Mouse (Mus musculus) mouse trophoblast stem cell (cell line): ENCODE measurements around the gene Runx3.
"Not testable (repeated sequence)": the region's sequence is repeated elsewhere in the genome, so short reads cannot be mapped to it uniquely, and the experiment has no call there.

Experiments
- in situ Hi-C, 2 experiments: fragments of 300-500 bp; cut with MseI, MboI; formaldehyde crosslinking; loops; 2 replicates in 1 of 2; 3 replicates in 1 of 2; pipeline ENCODE4 v1.15.1; 2025

Gene Runx3

GRCm38 (mm10) chr4:135169501-135169900 lies 49.0 kb downstream of the Runx3 start:
- in situ Hi-C loops = no loop called here

DNA sequence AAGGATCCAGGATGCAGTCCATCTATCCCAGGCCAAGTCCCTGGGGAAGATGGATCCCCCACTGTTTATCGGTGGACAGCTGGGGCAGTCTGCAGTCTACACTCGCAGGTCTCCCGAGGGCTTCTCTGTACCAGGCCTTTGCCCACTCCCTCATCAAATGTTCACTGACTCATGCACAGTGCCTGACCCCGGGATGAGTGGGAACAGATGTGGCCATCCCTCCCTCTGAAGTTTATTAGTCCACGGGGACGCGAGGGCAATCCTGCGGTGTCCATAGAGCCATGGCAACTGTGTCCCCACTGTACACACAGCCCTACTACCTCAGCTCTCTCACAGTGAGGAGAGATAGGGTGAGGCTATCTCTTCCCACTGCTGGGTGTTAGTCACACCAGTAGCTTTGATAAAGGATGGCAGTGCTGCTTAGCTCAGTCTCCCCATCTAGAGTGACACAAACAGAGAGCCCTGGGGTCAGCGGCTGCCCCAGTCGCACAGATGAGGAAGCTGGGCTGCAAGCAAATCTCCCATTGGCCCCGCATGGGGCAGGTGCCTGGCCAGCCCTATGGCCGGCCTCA lies 50.9 kb downstream of the Runx3 start:
- in situ Hi-C loops = no loop called here

DNA sequence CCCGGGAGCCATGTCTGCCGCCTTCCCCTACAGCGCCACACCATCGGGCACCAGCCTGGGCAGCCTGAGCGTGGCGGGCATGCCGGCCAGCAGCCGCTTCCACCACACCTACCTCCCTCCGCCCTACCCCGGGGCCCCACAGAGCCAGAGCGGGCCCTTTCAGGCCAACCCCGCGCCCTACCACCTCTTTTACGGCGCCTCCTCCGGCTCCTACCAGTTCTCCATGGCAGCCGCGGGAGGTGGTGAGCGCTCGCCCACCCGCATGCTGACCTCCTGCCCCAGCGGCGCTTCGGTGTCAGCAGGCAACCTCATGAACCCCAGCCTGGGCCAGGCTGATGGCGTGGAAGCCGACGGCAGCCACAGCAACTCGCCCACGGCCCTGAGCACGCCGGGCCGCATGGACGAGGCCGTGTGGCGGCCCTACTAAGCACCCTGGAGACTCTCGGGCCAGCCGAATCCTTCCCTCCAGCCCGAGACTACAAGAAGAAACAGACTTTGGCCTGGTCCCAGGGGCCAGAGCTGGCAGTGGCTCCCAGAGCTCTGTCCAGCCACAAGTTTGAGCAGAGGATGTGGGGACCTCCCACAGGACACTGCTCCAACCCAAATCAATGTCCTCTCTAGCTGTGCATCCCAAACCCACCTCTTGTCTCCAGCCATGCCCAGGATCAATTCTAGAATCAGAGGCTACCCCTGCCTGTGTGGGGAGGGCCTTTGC lies 55.1 kb downstream of the Runx3 start:
- in situ Hi-C loops = no loop called here

DNA sequence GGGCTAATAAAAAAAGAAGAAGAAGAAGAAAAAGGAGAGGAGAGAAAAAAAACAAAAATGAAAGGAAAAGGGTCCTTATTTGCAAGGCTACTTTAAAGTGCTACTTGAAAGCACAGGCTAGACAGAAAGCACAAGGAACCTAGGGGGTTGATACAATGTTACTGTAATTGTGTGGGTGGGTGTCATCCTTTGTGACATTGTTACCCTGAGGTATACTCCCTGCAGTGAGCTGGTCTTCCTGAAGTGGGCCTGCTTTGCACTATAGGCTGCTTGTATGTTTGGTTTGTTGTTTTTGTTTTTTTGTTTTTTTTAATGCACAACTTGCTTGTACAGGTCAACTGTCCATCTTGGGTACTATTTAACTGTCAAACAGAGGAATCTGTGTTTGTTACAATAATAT lies 57.1 kb downstream of the Runx3 start:
- in situ Hi-C loops = no loop called here

DNA sequence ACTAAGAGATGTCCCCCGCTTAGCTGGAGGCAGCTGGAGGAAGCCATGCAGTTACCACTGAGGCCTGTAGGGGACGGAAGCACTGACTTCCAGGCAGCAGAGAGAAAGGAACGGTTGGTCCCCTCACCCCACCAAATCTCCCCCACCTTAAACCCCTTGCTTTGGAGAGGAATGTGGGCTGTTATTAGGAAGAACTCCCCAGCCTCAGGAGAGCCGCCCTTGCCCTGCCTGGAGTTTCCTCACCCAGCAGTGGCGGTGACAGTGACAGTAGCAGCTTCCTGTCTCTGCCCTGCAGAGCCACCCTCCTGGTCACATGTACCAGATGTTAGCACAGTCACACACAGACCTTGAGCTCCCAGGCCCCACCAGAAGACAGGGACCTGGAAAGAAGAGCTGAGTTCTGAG lies 58.6 kb downstream of the Runx3 start:
- in situ Hi-C loops = no loop called here

DNA sequence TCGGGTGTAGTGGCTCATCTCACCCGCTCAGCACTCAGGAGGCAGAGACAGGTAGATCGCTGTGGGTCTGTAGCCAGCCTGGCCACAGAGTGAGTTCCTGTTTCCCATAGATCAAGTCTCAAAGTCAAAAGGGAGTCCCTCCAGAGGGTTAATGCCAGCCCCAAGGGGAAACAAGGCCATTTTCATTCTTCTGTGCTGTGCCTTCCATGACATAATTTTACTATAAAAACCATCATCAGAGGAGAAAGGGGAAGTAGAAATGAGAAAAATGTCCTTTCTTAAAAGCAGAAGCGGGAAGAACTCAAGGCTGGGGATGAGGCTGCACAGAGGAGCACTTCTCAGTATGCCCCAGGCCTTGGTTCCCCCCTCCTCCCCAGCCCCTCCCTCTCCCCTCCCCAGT lies 61.4 kb downstream of the Runx3 start:
- in situ Hi-C loops = no loop called here

DNA sequence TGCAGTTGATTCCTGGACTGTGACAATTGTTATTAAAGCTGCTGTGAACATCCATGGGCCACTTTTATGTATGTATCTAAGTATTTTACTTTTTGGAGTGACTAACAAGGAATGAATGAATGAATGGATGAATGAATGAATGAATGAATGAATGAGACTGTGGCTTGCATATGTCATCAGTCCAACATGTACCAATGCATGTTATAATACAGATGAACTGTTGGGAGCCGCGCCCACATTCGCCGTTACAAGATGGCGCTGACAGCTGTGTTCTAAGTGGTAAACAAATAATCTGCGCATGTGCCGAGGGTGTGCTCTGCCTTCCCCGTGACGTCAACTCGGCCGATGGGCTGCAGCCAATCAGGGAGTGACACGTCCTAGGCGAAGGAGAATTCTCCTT lies 63.8 kb downstream of the Runx3 start:
- in situ Hi-C loops = not testable (repeated sequence)

DNA sequence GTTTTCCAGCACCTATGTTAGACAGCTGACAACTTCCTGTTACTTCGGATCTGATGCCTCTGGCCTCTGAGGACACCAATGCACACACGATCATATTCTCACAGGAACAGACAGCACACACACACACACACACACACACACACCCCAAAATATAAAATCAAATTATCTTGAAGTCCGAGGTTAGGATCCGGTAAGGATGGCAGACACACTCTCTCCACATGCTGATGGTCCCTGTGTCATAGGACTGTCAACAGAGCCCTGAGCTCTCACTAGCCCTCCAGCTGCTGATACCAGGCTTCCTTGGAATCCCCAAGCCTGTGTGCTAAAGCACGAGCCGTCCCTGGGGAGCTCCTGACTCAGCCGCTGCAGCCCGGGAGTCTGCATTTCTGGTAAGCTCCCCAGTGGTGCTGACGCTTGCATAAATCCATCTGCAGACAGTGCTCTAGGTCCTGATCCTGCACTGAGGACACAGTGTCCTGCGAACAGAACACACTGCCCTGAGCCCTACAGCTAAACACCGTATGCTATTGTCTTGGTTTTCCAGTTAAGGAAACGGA lies 69.1 kb downstream of the Runx3 start:
- in situ Hi-C loops = no loop called here

DNA sequence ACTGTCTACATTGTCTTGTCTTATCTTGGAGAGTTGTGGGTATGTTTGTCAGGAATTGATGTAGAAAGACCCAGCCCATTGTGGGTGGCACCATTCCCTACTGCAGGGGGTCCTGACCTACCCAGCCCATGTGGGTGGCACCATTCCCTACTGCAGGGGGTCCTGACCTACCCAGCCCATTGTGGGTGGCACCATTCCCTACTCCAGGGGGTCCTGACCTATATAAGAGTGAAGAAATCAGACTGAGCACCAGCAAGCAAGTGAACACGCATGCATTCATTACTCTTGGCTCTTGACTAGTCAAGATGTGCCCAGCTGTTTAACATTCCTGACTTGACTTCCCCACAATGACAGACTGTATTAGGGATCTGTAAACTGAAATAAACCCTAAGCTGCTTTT lies 69.9 kb downstream of the Runx3 start:
- in situ Hi-C loops = no loop called here

GRCm38 (mm10) chr4:135191185-135191584 lies 70.7 kb downstream of the Runx3 start:
- in situ Hi-C loops = no loop called here

GRCm38 (mm10) chr4:135191604-135192003 lies 71.2 kb downstream of the Runx3 start:
- in situ Hi-C loops = no loop called here

DNA sequence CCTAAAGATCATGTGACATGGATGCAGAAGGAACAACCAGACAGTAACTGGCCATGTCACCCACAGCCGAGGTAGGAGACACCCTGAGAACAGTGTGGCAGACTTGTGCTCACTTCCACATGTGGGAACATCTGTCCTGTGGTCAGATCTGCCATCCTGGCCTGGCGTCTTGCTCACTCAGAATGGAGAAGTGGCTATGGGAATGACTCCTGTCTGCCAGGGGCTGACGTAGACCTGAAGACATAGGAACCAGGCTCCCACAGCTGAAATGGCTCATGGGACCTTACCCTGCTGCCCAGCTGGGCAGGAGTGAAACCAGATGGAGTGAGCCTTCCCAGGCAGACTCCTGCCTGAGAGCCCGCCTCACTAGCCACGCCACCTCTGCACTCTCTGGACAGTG lies 72.4 kb downstream of the Runx3 start:
- in situ Hi-C loops = no loop called here

- in situ Hi-C loops = no loop called here
Measured at GRCm38 (mm10) chr4:135197857-135198256, 77.4 kb downstream of the Runx3 start.

DNA sequence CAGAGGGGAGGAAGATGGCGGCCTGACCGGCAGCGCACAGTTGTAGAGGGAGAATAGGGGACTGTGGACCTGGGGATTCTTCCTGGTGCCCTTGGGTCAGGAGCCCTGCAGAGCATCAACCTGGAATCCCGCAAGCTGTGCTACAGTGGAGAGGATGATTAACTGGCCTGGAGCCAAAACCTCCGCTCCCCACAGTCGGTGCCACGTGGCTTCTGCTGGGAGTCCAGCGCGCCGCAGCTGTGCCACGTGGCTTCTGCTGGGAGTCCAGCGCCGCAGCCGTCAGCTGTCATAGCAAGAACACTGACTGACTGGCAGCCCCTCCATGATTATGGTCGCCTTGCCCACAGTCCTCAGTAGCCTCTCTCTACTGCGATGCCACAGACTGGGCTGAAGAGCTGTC lies 81.3 kb downstream of the Runx3 start:
- in situ Hi-C loops = no loop called here

DNA sequence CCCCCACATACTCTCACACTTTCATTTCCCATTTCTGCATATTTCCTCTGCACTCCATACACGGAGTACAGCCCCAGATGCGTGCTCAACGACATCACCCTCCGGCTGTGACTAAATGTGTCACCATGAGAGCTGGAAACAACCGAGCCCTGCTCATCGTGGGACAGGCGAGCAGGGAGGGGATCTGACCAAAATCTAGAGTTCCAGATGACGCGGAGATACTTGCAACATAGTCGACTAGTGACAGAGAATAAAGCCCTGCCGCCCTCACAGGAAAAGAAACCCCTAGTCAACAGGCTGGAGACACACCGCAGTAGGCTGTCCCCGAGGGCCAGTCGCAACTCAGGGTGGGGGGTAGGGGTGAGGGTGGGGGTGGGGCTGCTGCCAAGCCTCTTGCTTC lies 82.8 kb downstream of the Runx3 start:
- in situ Hi-C loops = no loop called here

GRCm38 (mm10) chr4:135203806-135204560 lies 83.5 kb downstream of the Runx3 start:
- in situ Hi-C loops = no loop called here

DNA sequence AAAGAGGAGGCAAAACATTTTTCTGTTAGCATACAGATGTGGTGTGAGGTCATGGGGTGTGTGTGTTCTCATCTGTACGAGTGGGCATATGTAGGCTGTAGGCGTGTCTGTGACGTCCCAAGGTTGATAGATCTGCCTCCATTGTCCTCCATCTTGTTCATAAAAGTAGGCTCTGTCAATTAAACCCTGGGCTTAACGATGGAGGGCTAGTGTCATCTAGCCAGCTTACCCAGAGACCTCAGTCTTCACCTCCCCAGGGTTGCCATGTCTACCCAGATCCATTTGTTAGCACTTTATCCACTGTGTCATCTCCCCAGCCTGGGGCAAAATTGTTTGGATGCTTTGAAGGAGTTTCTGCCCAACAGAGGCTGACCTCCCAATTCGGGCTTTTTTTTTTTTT lies 84.2 kb downstream of the Runx3 start:
- in situ Hi-C loops = no loop called here

DNA sequence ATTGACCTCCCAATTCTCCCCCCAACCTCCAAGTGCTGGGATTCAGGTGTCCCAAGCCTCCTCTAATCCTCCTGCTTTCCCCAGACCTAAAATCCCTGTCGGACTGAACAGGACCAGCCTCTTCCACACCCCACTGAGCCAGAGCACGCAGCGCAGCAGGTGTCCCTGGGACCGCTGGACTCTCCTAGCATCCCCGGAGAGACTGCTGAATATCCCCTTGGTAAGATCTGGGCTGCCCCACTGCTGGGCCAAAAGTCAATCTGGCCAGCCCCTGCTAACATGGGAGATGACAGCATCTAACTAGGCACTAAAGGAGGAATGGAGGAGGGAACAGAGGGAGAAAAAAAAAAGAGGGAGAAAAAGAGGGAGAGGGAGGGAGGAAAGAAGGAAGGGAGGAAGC lies 84.8 kb downstream of the Runx3 start:
- in situ Hi-C loops = no loop called here

GRCm38 (mm10) chr4:135205711-135206600 lies 85.5 kb downstream of the Runx3 start:
- in situ Hi-C loops = no loop called here

- in situ Hi-C loops = no loop called here
Measured at GRCm38 (mm10) chr4:135209846-135210245, 89.4 kb downstream of the Runx3 start.

- in situ Hi-C loops = no loop called here
Measured at GRCm38 (mm10) chr4:135219652-135220051, 99.2 kb downstream of the Runx3 start.

- in situ Hi-C loops = no loop called here
Measured at GRCm38 (mm10) chr4:135220641-135221040, 100.2 kb downstream of the Runx3 start.
